Mouse (Mus musculus) right cerebral cortex, adult 18-20 months (tissue): ENCODE measurements around the gene H2-DMa.
A peak's percentile ranks its signal among the peaks of the same experiment; 100 is the strongest.

ENCODE experiments used
- DNase-seq: peaks from one replicate; pipeline ENCODE4 v3.0.0; 2022; ENCODE audit warnings: mixed read lengths

Gene H2-DMa

DNA sequence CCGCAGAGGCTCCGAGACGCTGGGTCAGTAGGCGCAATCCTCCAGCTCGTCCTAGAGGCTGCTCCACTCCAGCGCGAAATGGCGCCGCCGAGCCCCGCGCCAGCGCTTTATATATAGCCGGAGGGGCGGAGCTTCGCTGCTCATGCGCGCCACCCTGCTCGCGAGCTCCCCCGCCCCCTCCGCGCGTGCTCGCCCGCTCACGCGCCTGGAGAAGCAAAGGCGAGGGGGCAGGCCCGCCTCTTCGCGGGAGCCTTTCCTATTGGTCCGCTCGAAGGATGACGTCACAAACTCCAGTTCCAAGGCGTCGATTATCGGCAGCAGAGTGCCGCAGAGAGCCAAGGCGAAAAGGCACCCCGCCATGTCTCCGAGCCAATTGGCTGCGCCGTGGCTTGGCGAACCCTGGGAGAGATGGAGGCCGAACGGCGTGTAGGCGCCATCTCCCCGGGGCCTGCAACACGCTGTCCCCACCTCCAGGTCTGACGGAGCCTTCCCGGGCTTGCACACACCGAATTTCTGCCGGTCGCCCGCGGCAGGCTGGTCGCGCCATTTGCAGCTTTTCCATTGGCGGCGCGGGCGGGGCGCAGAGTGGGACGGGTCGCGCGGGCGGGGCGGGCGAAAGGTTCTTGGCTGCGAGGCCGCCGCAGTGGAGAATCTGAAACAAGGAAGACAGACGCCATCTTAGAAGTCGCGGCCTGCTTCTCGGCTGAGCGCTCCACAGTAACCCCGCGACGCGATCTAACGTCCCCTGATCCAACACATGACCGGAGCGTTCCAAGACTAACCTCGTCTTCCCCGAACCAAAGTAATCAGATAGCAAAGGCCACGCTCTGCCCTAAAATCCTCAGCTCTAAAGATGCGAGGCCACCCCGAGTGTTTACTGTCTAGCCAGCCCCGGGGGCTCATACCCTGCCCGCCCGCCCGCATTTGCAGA, at the start of gene H2-DMa:
Gene H2-DMa (plus strand): TSS at position 293 of the 931 bp plus-strand sequence.
- DNase-seq, result peak; percentile 99

DNA sequence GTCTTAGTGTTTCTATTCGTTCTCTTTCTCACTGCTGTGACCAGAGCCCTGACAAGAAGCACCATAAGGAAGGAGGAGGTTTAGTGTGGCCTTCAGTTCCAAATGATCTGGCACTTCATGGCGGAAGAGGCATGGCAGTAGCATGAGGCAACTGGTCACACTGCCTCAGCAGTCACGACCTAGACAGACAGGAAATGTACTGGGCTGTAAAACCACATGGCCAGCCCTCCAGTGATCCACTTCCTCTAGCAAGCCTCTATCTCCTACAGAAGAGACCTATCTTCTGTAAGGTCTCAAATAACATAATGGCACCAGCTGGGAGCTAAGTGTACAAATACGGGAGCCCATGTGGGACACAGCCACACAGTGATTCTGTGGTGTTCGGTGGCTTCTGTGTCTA, 47.2 kb upstream of the H2-DMa start:
- no peak for DNase-seq

DNA sequence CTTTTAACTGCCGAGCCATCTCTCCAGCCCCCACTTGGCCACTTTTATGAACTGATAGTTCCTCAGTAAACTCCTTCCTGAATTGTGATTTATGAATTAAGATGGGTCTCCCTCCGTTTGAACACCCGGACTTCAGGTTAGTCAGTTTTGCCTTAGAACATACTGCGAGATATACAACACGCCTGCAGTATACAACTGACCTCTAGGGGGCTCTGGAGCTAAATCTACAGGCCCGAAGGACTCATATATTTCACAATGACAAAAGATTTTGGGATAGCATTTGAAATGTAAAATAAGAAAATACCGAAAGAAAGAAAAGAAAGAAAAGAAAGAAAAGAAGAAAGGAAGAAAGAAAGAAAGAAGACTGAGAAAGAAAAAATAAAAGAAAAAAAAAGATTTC, 44.1 kb upstream of the H2-DMa start:
- DNase-seq, result peak; percentile 46

DNA sequence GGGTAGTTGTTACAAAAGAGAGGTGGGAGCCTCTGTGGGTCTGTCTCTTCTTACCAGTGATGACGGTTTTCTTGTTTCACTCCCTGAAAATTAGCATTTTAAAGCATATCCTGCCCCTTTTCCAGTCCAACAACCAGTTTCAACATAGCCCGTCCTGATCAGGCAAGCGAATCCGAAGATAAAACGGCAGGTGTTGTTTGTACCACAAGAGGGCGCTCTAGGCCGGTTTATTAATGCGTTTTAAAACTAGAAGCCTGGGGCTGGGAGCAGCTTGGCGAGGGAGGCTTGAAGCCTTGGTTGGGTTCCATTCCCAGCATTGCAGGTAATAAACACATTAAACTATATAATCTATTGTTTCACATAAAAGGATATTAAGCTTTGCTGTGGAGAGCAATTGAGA, 41.8 kb upstream of the H2-DMa start:
- DNase-seq, result peak; percentile 57

DNA sequence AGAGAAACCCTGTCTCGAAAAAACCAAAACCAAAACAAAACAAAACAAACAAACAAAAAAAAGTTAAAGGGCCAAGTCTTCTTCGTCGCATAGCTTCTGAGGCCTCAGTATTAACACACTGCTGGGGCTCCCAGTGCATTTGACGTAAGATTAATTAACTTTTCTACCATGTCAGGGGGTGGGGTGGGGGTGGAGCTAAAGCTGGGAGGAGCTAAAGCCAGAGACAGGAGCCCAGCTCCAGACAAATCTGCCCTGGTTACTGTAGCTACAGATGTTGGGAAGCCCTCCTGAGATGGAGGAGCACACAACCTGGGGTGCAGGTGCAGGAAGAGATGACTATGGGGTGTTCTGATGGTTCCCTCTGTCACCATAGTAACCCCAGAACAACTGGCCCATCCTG, 41.2 kb upstream of the H2-DMa start:
- no peak for DNase-seq

DNA sequence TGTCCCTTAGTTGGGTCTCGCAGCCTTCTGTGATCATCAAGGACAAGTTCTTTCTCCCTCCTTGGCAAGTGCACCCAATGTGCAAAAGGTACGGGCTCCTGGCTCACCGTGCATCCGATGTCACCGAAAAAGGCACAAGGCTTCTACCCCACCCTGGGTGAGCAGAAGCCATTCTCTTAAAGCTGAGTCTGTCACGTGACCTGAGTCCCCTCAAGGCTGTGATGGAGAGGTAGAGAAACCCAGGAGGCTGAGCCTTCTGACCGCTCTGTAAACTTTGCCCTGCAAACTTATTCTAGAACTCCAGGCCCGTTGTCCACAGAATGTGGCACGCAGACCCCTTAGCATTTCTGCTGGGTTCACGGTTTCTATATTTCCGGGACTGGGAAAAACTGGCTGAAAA, 40.3 kb upstream of the H2-DMa start:
- no peak for DNase-seq

DNA sequence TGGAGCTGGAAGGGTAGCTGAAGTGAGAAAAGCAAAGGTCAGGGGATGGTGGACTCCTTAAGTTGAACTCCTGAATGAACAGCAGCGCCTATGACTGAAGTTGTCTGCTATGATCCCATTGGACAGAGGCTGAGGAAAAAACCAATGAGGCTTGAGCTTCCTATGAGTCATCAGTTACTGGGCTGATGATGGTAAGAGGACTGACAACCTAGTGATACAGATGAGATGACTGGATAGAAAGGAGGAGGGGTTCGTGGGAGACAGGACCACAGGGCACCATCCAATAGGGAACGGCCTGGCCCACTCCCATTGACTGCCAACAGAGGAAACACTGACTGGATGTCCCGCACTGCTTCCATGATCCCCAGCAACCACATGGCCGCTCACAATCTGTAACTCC, 39.7 kb upstream of the H2-DMa start:
- DNase-seq, result peak; percentile 57

DNA sequence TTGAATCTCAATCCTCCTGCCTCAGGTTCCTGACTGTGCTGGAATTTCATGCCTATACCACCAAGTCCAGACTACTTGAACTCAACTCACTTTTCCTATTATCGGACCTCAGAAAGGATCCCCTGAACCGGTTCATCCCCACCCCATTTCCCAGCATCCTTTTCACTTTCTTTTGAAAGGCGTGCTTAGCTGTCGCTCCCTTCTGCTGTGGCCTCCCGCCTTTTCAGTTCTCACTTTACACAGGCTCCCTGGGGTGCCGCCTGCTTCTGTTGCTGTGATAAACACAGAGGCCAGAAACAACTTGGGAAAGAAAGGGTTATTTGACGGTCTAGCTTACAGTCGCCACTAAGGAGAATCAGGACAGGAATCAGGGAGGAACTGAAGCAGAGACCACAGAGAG, 36.2 kb upstream of the H2-DMa start:
- DNase-seq, result no peak

DNA sequence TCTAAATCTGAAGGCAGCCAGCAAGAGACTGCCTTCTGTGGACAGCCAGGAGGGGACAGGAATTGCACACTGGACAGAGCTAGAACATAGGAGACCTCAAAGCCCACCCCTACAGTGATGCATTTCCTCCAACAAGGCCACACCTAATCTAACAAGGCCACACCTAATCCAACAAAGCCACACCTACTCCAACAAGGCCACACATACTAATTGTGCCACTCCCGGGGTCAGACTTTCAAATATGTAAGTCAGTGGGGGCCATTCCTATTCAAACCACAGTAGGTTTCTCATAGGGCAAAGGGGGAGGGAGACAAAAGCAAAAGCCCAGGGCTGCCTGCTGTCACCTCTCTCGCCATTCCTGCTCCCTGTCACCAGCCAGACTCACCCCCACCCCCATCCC, 32.0 kb upstream of the H2-DMa start:
- DNase-seq, result no peak

DNA sequence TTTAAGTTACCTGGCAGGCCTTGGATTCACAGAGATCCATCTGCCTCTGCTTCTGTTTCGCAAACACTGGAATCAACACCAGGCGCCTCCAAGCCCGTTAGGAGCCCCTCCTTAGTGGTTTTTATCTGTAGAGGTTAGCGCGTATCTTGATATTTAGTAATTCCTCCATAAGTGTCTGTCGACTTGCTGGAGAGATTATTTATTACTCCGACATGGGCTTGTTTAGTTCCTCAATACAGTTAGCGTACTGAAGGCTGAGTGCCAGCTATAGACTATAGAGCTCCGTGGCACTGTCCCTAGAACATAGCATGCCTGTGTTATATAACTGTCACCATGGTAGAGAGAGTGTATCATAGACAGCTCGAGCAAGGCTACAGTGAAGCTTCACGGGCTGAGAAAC, 31.2 kb upstream of the H2-DMa start:
- DNase-seq, result no peak

DNA sequence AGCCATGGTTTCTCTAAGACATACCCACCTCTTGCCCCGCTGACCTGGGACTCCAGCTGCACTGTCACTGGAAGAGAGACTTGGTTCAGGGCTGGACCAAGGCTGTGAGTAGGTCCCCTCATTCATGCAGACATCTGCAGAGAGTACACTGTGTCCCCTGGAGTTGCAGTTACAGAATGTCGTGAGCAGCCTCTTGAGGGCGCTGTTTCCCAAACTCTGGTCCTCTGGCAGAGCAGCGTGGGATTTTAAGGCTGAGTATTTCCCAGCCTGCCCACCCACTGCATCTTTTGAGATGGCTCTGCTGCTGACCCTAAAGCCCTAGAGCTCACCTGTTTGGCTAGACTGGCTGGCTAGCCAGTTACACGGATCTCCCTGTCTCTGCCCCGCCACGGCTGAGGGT, 28.4 kb upstream of the H2-DMa start:
- no peak for DNase-seq

DNA sequence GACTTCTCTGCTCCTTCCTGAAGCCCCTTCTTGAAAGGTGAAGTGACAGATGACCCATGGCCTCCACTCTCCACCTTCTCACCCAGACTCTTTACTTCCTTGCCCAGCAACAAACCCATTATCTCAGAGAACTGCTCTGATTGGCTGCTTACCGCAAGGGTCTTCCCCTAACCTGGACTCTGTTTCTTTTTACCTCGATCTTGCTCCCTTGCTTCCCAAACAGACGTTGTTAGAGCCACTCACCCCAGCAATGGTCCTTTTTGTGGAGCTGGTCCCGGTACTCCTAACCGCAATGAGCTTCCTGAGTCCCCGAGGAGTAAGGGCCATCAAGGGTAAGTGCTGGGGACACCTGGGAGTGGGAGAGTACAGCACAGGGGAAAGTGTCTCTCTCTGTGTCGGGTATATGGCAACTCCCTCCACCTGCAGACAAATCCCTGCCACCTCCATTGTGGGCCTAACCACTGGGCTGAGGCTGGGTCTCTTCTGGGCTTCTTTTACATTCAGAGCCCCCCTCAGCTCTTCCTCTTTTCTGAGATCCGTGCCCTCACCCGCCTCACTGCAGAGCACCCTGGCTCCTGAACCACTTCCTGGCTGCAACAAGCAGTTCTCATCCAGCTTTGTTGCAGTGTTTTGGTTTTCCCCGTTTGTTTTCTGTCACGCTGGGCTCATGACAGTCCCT, 27.0 kb upstream of the H2-DMa start, which contains the start of gene H2-Oa:
Gene H2-Oa (plus strand): TSS at position 144 of the 679 bp plus-strand sequence.
- no peak for DNase-seq

DNA sequence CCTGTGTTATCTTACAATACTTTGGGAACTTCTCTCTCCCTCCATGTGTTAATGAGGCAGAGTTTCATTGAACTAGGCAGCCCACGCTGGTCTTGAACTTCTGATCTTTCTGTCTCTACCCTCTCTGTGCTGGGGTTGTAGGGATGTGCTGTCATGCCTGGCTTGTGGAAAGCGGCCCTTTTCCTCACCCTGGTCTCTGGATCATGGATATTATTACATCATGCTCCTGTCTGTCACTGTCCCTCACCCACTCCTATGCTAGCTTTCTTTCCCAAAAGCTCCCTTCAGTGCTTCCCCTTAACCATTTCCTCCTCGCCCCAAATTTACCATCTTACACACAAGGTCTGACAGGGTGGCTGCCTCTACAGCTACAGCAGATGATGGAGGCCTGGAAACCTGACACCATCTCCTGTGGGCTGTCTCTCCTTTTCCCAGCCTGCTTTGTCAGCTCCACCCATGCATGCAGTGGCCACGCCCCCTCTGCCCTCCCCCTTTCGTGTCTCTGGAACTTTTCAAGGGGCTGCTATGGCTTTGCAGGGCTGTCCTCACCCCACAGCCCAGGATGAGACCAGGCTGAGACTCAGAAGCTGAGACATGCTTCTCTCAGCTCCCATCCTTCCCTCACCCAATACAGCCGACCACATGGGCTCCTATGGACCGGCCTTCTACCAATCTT, 26.0 kb upstream of the H2-DMa start:
- DNase-seq, result no peak

DNA sequence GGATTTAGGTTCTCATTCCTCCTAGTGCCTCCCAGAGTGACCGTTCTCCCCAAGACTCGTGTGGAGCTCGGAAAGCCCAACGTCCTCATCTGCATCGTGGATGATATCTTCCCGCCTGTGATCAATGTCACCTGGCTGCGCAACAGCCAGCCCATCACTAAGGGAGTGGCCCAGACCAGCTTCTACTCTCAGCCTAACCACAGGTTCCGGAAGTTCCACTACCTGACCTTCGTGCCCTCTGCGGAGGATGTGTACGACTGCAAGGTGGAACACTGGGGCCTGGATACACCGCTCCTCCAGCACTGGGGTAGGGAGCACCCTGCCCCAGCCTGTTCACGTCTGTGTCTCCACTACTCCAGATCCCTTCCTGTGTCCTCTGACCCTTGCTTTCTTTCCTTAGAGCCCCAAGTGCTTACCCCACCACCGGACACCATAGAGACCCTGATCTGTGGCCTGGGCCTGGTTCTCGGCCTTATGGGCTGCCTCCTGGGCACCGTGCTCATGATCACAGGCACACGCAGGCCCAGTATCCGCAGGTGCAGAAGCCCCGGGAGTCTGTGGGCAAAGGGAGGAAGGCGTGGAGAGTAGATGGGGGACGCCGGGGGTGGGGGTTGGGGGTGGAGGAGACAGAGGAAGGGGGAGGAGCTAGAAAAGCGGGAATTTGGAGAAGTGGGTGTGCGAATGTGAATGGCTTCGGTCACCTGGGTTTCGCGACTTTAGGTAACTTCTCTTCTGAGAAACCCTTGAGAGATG, 24.9 kb upstream of the H2-DMa start:
- DNase-seq, result no peak

DNA sequence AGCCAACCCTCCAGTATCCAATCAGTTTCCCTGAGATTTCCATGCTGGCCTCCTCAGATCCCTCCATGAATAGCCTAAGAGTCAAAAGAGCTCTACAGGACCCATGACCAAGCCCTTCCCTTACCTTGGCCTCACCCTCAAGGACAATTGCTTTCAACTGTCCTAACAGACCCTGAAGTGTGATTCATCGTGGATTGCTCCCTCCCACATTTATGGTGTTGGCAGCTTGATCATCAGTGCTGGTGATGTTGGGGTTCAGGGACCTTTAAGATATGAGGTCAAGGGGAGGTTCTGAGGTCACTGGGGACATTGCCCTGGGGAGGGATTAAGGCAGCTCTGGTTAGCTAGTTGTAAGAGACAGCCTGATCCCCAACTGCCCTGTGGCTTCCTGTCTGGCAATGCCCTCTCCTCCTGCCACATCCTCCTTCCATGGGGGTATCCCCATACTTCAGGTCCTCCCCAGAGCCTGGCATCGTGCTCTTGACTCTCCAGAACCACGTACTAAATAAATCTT, 22.8 kb upstream of the H2-DMa start:
- no peak for DNase-seq

DNA sequence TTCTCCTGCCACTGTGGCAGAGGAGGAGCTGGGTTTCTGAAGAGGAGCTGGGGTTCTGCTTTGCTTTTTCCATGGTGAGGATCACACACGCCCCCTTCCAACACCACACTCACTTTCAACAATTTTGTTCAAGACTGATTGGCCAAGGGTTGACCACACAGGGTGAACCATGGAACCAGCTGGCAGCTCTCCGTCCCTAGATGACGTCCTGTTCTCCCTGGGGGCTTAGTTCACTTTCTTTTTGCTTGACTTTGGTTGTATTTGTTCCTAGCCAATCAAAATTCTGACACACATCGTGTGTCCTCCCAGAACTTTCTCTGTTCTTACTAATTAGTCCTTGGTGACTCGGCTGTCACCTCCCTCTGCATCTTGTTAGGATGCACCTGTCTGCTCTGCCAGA, 22.1 kb upstream of the H2-DMa start:
- DNase-seq, result no peak

DNA sequence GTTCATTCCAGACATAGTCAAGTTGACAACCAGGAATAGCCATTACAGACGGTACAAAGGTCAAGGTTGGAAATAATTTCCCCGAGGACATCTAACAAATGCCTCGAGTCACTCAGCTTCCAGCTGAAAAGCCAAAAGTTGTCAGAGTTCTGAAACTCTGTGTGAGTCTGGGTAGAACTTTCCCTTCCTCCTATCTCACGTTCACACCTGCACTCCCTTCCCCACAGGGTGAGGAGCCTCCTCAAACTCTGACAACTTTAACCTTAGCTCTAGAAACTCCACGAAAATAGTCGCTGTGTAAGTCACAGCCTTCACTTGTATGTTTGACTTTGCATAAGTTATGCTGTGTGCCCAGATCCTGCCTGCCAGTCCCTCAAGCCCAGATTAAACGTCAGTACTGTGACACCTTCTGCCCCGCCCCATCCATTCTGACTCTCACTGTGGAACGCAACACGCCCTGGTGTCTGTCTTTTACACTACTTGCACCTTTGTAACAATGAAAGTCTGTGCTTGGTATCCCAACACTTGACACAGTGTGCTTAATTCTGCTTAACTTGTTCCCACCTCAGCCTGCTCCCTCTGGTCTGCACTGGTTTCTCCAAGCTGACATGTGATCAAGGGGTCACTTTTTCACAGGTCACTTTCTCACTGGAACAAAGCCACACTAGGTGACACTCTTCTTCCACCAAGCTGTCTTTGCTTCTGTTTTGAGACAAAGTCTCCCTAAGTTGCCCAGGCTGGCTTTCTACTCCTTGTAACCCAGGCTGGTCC, 20.4 kb upstream of the H2-DMa start:
- no peak for DNase-seq

DNA sequence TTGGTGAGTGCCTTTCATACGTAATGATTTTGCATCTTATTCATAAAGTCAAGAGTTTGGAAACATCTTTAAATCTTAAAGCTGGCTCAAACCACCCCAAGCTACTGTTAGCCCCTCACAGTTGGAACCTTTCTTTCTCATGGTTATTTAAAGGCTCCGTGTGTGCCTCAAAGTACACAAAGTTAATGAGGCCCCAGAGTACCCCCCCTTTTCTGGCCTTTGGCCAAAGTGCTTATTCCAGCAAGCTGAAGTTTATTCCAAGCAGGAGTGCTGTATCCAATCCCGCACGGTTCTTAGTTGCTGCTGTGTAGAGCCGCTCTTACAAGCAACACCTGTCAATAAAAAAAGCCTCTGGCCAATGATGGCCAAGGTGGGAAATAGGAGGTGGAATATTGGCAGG, 19.8 kb upstream of the H2-DMa start:
- DNase-seq, result no peak

DNA sequence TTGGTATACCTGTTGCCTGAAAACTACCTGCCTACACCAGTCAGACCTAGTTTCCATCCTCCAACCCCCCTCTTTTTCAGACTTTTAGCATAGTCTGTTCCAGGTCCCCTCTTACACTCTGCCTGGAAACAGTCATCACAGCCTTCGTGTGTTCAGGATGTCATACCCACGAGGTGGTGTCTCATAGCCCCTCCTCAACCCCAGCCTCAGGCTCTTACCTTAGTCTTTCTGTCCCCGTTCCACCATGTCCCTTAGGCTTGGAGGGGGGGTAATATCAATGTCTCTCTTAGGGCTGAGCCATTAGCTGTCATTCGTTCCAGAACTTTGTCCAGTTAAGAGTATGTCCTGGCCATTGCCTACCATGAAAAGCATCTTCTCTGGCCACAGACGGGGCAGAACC, 18.2 kb upstream of the H2-DMa start:
- no peak for DNase-seq

DNA sequence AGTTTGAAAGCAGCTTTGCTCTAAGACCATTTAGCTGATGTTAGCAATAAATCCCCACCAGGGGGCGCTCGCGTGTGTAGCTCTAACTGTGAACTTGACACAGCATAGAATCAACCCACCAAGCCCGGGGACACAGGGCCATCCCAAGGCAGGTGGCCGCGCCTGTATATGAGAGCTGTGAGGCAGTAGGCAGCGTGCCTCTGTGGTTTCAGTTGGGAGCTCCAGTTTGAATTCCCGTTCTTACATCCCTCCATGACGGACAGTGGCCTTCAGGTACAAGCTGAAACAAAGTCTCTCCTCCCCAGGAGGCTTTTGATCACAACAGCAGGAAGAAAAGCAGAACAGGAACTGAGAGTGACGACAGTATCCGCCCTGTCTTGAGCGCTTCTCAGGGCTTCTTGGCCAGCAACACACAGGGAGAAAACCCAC, 17.7 kb upstream of the H2-DMa start:
- DNase-seq, result peak; percentile 85

DNA sequence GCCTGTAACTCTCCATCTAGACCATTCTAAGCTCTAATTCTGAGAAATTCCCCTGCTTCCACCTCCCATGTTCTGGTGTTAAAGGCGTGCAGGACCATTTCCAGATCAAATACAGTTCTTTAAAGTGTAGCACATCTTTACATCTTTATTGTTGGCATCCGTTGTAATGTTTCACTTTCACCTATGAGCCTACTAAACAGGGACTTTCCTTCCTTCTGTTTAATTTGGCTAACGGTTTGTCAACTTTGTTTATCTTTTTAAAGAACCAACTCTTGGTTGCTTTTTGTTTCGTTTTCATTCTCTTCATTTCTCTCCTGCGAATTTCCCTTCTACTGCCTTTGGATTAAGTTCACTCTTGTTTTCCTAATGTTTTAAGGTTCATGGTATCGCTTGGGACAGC, 16.5 kb upstream of the H2-DMa start:
- DNase-seq, result no peak

DNA sequence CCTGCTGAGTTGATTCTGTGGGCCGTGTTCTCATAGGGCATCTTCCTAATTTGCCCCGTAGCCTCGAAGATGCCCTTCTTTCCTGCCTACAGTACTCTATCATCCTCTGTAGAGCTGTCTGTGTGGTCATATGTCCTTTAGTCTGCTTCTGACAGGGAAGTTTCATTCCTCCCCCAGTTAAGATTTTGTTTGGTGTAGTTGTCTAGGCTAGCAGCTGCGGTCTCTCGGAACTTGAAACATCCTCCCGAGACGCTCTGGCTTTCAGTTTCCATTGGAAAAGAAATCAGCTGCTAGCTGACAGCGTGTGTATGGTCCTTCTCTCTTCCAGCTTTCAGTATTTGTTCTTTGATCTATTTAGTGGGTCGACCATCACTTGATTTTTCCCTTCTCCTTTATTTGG, 14.5 kb upstream of the H2-DMa start:
- no peak for DNase-seq
